Mouse (Mus musculus) CH12.LX (cell line): ENCODE data around the gene Cnr1. TPM values are rescaled to one million over a fixed set of nuclear protein-coding genes. Genes with fewer than 3 reads are reported as not detected.

Experiments
- DNase-seq: peaks from one replicate; pipeline ENCODE4 v3.0.0-alpha.2; 2013; ENCODE audit errors: extremely low read depth
- H3K27ac ChIP-seq: 2 replicates; pipeline ENCODE4 v1.5.1; 2012; ENCODE audit warnings: low read depth, mild to moderate bottlenecking, control low read depth, moderate library complexity; ENCODE audit not compliant: insufficient read depth
- H3K27me3 ChIP-seq: replicated peaks from 2 replicates; pipeline ENCODE3; 2012; ENCODE audit warnings: inconsistent platforms
- H3K36me3 ChIP-seq, 2 experiments: replicated peaks in 1 of 2; 2 replicates each; pipeline versions ENCODE3 to v1.6.1; 2012; ENCODE audit warnings: inconsistent platforms in 1 of 2, low read length in 1 of 2, mild to moderate bottlenecking in 1 of 2, mixed read lengths in 1 of 2, moderate library complexity in 1 of 2; ENCODE audit not compliant: control insufficient read depth in 1 of 2, insufficient read depth in 1 of 2
- H3K4me1 ChIP-seq, 2 experiments: 2 replicates each; pipeline ENCODE4 v1.6.1; 2012; ENCODE audit warnings: inconsistent platforms in 1 of 2, moderate library complexity in 1 of 2; ENCODE audit not compliant: insufficient read depth in 2 of 2, control insufficient read depth in 1 of 2
- H3K4me2 ChIP-seq: 2 replicates; pipeline ENCODE4 v1.6.1; 2012; ENCODE audit warnings: low read depth, mild to moderate bottlenecking, control low read depth; ENCODE audit not compliant: poor library complexity, insufficient read depth, severe bottlenecking
- H3K4me3 ChIP-seq, 3 experiments: fragments of 150-350 bp in 1 of 3; sonication (generic) in 1 of 3; replicated peaks in 1 of 3; 2 replicates each; pipeline versions ENCODE3 to v1.5.1; 2011 to 2012; ENCODE audit warnings: low read depth in 2 of 3, low read length in 2 of 3, mild to moderate bottlenecking in 2 of 3, moderate library complexity in 2 of 3, control low read depth in 1 of 3, improper control_type of control experiment in 1 of 3, inconsistent platforms in 1 of 3, mixed read lengths in 1 of 3; ENCODE audit not compliant: poor library complexity in 1 of 3
- H3K79me2 ChIP-seq: replicated peaks from 2 replicates; pipeline ENCODE4 v1.6.1; 2012; ENCODE audit warnings: mild to moderate bottlenecking, moderate library complexity; ENCODE audit not compliant: control insufficient read depth, poor library complexity, insufficient read depth, severe bottlenecking; ENCODE audit errors: extremely low read depth
- H3K9ac ChIP-seq: 2 replicates; pipeline ENCODE4 v1.6.1; 2012; ENCODE audit warnings: low read depth, mild to moderate bottlenecking, control low read depth, moderate library complexity; ENCODE audit not compliant: insufficient read depth
- H3K9me3 ChIP-seq: replicated peaks from 2 replicates; pipeline ENCODE3; 2012; ENCODE audit warnings: low read length, inconsistent platforms, mixed read lengths
- CHD2 ChIP-seq: IDR thresholded peaks from 2 replicates; pipeline ENCODE4 v1.6.1; 2011; ENCODE audit warnings: low read length, improper control_type of control experiment
- CTCF ChIP-seq, 2 experiments: IDR thresholded peaks in 1 of 2; conservative IDR thresholded peaks in 1 of 2; 2 replicates each; pipeline ENCODE4 v1.5.1; 2011 to 2012; ENCODE audit warnings: low read depth in 2 of 2, low read length in 2 of 2, improper control_type of control experiment in 1 of 2, inconsistent platforms in 1 of 2, mild to moderate bottlenecking in 1 of 2, moderate library complexity in 1 of 2
- E2F4 ChIP-seq: IDR thresholded peaks from 2 replicates; pipeline ENCODE4 v1.6.1; 2011; ENCODE audit warnings: low read depth, low read length, improper control_type of control experiment; ENCODE audit not compliant: insufficient replicate concordance
- ELF1 ChIP-seq: IDR thresholded peaks from 2 replicates; pipeline ENCODE4 v1.6.1; 2014; ENCODE audit warnings: low read depth, mild to moderate bottlenecking, inconsistent platforms, low read length, improper control_type of control experiment
- ETS1 ChIP-seq: conservative IDR thresholded peaks from 2 replicates; pipeline ENCODE4 v1.6.1; 2012; ENCODE audit warnings: low read depth, mild to moderate bottlenecking, inconsistent platforms, low read length, improper control_type of control experiment, moderate library complexity
- GABPA ChIP-seq: IDR thresholded peaks from 2 replicates; pipeline ENCODE4 v1.6.1; 2012; ENCODE audit warnings: low read depth, low read length, improper control_type of control experiment, inconsistent platforms; ENCODE audit not compliant: insufficient replicate concordance
- IRF4 ChIP-seq: IDR thresholded peaks from 2 replicates; pipeline ENCODE4 v1.6.1; 2014; ENCODE audit warnings: low read depth, mild to moderate bottlenecking, inconsistent platforms, low read length, improper control_type of control experiment
- JUND ChIP-seq: conservative IDR thresholded peaks from 2 replicates; pipeline ENCODE4 v1.6.1; 2011; ENCODE audit warnings: low read depth, low read length, improper control_type of control experiment
- MAFK ChIP-seq: IDR thresholded peaks from 2 replicates; pipeline ENCODE4 v1.6.1; 2011; ENCODE audit warnings: low read length, improper control_type of control experiment; ENCODE audit not compliant: insufficient replicate concordance
- MAX ChIP-seq: IDR thresholded peaks from 2 replicates; pipeline ENCODE4 v1.6.1; 2011; ENCODE audit warnings: low read length, improper control_type of control experiment
- MYC ChIP-seq: IDR thresholded peaks from 2 replicates; pipeline ENCODE4 v1.6.1; 2011; ENCODE audit warnings: low read depth, mild to moderate bottlenecking, improper control_type of control experiment, low read length
- NELFE ChIP-seq: IDR thresholded peaks from 2 replicates; pipeline ENCODE4 v1.6.1; 2011; ENCODE audit warnings: low read depth, low read length, improper control_type of control experiment
- NRF1 ChIP-seq: IDR thresholded peaks from 2 replicates; pipeline ENCODE4 v1.6.1; 2014; ENCODE audit warnings: low read depth, mild to moderate bottlenecking, inconsistent platforms, low read length, improper control_type of control experiment, moderate library complexity
- POLR2A ChIP-seq: IDR thresholded peaks from 2 replicates; pipeline ENCODE4 v1.6.1; 2011; ENCODE audit warnings: low read depth, mild to moderate bottlenecking, improper control_type of control experiment, low read length
- POLR2AphosphoS2 ChIP-seq: IDR thresholded peaks from 2 replicates; pipeline ENCODE4 v1.6.1; 2011; ENCODE audit warnings: low read depth, low read length, improper control_type of control experiment
- RAD21 ChIP-seq: IDR thresholded peaks from 2 replicates; pipeline ENCODE4 v1.6.1; 2011; ENCODE audit warnings: low read depth, mild to moderate bottlenecking, low read length, improper control_type of control experiment, moderate library complexity
- SMC3 ChIP-seq: IDR thresholded peaks from 2 replicates; pipeline ENCODE4 v1.6.1; 2011; ENCODE audit warnings: low read depth, low read length, improper control_type of control experiment
- TBP ChIP-seq: conservative IDR thresholded peaks from 2 replicates; pipeline ENCODE4 v1.6.1; 2011; ENCODE audit warnings: low read depth, low read length, improper control_type of control experiment
- UBTF ChIP-seq: IDR thresholded peaks from 2 replicates; pipeline ENCODE4 v1.6.1; 2012; ENCODE audit warnings: low read depth, mild to moderate bottlenecking, inconsistent platforms, low read length, improper control_type of control experiment, moderate library complexity
- USF2 ChIP-seq: conservative IDR thresholded peaks from 2 replicates; pipeline ENCODE4 v1.6.1; 2011; ENCODE audit warnings: low read depth, low read length, improper control_type of control experiment
- ZC3H11A ChIP-seq: IDR thresholded peaks from 2 replicates; pipeline ENCODE4 v1.6.1; 2012; ENCODE audit warnings: low read depth, mild to moderate bottlenecking, inconsistent platforms, low read length, improper control_type of control experiment
- ZKSCAN1 ChIP-seq: IDR thresholded peaks from 2 replicates; pipeline ENCODE4 v1.6.1; 2012; ENCODE audit warnings: low read depth, inconsistent platforms, low read length, improper control_type of control experiment, borderline replicate concordance
- ZNF384 ChIP-seq: IDR thresholded peaks from 2 replicates; pipeline ENCODE4 v1.6.1; 2012; ENCODE audit warnings: low read depth, low read length, improper control_type of control experiment, inconsistent platforms
- dilution Hi-C: fragments of 300-500 bp; cut with MboI; formaldehyde crosslinking; loops from 2 replicates; pipeline ENCODE4 v1.14.3; 2020; ENCODE audit warnings: low sequenced_read_pairs; ENCODE audit not compliant: extremely low pct_unique_long_range_greater_than_20kb, extremely low pct_ligation_motif_present
- in situ Hi-C: fragments of 300-500 bp; cut with MboI; formaldehyde crosslinking; loops from 3 replicates; pipeline ENCODE4 v1.14.3; 2019; ENCODE audit warnings: low sequenced_read_pairs, low pct_ligation_motif_present, low pct_unique_long_range_greater_than_20kb, mixed read lengths
- polyA plus RNA-seq: library from polyadenylated mRNA; unstranded; fragments of >175 nt; gene quantifications from 2 replicates; pipeline ENCODE4 v1.2.1, GENCODE M21; 2012; ENCODE audit warnings: low read depth; ENCODE audit not compliant: insufficient read length
- total RNA-seq, 2 experiments: library from RNA; depleted of rRNA; stranded (reverse); fragments of 300-350 nt in 1 of 2; fragments of >200 nt in 1 of 2; gene quantifications; 2 replicates each; pipeline ENCODE4 v1.2.3; 2012 to 2014

The Cnr1 gene
- total and polyA plus RNA-seq, 3 experiments, result not detected

DNA sequence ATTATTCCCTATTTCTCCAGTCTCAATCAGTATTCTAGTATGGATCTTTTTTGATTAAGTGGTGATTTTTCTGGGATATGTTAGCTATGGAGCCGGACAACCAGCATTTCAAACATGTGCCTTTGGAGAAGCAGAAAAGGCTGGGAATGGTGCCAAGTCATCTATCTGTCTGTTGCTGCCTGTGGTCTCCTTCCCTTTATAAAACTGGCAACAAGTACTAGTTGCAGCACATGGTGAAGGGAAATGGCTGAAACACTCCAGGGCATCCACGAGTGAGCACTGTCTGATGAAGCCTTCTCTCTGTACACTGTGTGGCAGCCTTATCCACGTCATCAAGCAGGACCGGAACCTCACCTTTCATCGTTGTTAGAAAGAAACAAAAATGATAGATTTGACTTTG, 8.7 kb upstream of the Cnr1 start:
- no peak overlapping the region for H3K4me2 ChIP-seq
- in situ Hi-C loops, result no loop called here
- H3K27me3 ChIP-seq, result no peaks in the 10 kb centered on the region
- TF ChIP-seq POLR2A (no peak), UBTF (no peak), JUND (no peak), ZKSCAN1 (no peak), GABPA (no peak), USF2 (no peak), TBP (no peak), CTCF (conservative IDR thresholded peaks at IDR 0.05 in 1 of 2, IDR thresholded peaks at IDR 0.05 in 1 of 2; ENCODE audit: low read depth in 2 of 2, low read length in 2 of 2) (no peak), CHD2 (no peak), MYC (no peak), ZNF384 (no peak), IRF4 (no peak), POLR2AphosphoS2 (no peak), SMC3 (no peak), ZC3H11A (no peak), MAFK (no peak), MAX (no peak), E2F4 (no peak), NELFE (no peak), NRF1 (no peak)
- TF ChIP-seq, all 38 proteins: peak for 0
- H3K9me3 ChIP-seq, result no peaks in the 10 kb centered on the region
- H3K27ac ChIP-seq, result no peak overlapping the region
- H3K4me3 ChIP-seq, result no peak overlapping the region
- no peak overlapping the region for H3K9ac ChIP-seq
- no peaks in the 10 kb centered on the region for H3K36me3 ChIP-seq
- dilution Hi-C loops, result no loop called here
- DNase-seq, result no peak
- no peaks in the 10 kb centered on the region for H3K79me2 ChIP-seq
- H3K4me1 ChIP-seq, result no peaks in the 10 kb centered on the region

DNA sequence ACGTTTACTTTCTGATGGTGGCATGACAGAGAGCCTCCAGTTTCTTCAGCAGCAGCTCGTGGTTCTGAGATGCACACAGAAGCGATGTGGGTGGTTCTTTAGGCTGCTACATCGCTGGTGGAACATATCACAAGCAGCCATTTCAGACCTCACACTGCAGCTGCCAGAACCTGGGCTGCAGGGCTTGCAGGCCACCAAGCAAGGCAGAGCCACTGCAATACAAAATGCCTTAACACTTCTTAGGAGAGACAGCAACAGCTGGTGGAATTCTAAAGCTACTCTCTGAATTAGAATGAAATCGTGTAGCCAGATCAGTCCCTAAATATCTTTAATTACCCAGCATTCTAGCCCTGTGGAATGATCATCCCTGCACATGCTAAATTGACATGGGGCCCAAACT, 3.6 kb upstream of the Cnr1 start:
- in situ Hi-C loops (no loop called here), dilution Hi-C loops (no loop called here)
- Histone ChIP-seq H3K4me1 (no peaks in the 10 kb centered on the region), H3K27me3 (no peaks in the 10 kb centered on the region), H3K4me2 (no peak overlapping the region), H3K9ac (no peak overlapping the region), H3K4me3 (no peak overlapping the region), H3K27ac (no peak overlapping the region), H3K36me3 (no peaks in the 10 kb centered on the region), H3K9me3 (peaks cover 11% of the 10 kb centered on the region), H3K79me2 (no peaks in the 10 kb centered on the region)
- DNase-seq, result no peak
- TF ChIP-seq CHD2, result no peak
- no peak for TF ChIP-seq CTCF (conservative IDR thresholded peaks at IDR 0.05 in 1 of 2, IDR thresholded peaks at IDR 0.05 in 1 of 2; ENCODE audit: low read depth in 2 of 2, low read length in 2 of 2)
- no peak for TF ChIP-seq MYC
- no peak for TF ChIP-seq GABPA
- no peak for TF ChIP-seq ELF1
- TF ChIP-seq MAX, result no peak
- no peak for TF ChIP-seq NRF1
- no peak for TF ChIP-seq ZKSCAN1
- TF ChIP-seq RAD21, result no peak
- TF ChIP-seq IRF4, result no peak
- TF ChIP-seq ETS1, result no peak
- TF ChIP-seq UBTF, result no peak
- TF ChIP-seq TBP, result no peak
- no peak for TF ChIP-seq SMC3
- TF ChIP-seq ZC3H11A, result no peak
